Mouse (Mus musculus): ENCODE data around the gene Gm49358. TPM values are rescaled to one million over a fixed set of nuclear protein-coding genes. Genes with fewer than 3 reads are reported as not detected.

Gm49358 gene
- polyA plus RNA-seq, 1 experiment = not detected

DNA sequence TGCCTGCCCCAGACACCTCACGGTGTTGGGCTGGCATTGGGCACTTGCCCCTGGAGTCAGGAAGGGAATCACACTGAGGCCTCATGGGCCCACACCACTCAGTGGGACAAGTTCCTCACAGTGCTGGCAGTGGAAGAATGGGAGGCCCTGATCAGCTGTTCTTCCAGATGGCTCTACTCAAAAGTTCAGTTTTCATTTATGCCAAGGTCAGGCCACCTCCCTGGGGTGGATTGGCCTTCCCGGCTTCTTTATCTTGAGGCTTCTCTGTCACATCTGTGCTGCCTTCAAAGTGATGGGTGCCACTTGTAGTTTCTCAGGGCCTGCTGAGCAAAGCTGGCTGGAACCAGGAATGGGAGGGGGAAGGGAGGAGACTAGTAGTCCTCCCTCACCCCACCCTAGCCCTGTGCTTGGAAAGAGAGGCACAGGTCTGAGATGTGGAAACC, 29.8 kb downstream of the Gm49358 start:
- 68% methylated on average over 2 of the region's 2 CpGs for WGBS
- Histone ChIP-seq H3K27ac (ENCODE audit: insufficient read depth, low read depth, low read length) (no peak overlapping the region), H3K4me3 (ENCODE audit: low read depth, low read length) (no peak overlapping the region), H3K36me3 (ENCODE audit: control insufficient read depth, insufficient read depth, low read length) (no peaks in the 10 kb centered on the region), H3K4me1 (ENCODE audit: control insufficient read depth, insufficient read depth, insufficient read length, low read length) (no peaks in the 10 kb centered on the region), H3K27me3 (ENCODE audit: control insufficient read depth, insufficient read depth, low read length) (no peaks in the 10 kb centered on the region)
- TF ChIP-seq POLR2A (IDR thresholded peaks at IDR 0.05; ENCODE audit: low read depth, low read length) = no peak
- TF ChIP-seq CTCF (IDR thresholded peaks at IDR 0.05; ENCODE audit: extremely low read depth, insufficient read length, insufficient replicate concordance, low read depth, low read length) = no peak

DNA sequence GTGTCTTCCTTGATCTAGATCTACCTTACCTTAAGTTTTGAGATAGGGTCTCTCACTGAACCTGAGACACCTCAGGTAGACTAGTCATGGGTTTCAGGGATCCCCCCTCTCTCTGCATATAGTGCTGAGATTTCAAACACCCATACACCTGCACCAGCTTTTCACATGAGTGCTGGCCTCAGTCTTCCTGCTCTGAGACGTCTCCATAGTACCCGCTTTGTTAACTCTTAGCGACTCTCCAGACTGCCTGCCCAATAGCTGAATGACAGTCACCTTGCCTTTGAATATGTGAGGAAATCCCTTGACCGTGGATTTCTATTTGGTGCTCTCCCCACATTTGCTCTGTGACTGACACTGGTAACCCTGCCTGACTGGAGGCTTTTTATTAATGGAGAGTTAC, 30.4 kb downstream of the Gm49358 start:
- WGBS = 87% methylated on average over 4 of the region's 4 CpGs
- no peak overlapping the region for H3K4me3 ChIP-seq (ENCODE audit: low read depth, low read length)
- H3K27me3 ChIP-seq (ENCODE audit: control insufficient read depth, insufficient read depth, low read length) = no peaks in the 10 kb centered on the region
- no peaks in the 10 kb centered on the region for H3K4me1 ChIP-seq (ENCODE audit: control insufficient read depth, insufficient read depth, insufficient read length, low read length)
- no peaks in the 10 kb centered on the region for H3K36me3 ChIP-seq (ENCODE audit: control insufficient read depth, insufficient read depth, low read length)
- no peak overlapping the region for H3K27ac ChIP-seq (ENCODE audit: insufficient read depth, low read depth, low read length)
- TF ChIP-seq POLR2A (IDR thresholded peaks at IDR 0.05; ENCODE audit: low read depth, low read length) = no peak
- no peak for TF ChIP-seq CTCF (IDR thresholded peaks at IDR 0.05; ENCODE audit: extremely low read depth, insufficient read length, insufficient replicate concordance, low read depth, low read length)

DNA sequence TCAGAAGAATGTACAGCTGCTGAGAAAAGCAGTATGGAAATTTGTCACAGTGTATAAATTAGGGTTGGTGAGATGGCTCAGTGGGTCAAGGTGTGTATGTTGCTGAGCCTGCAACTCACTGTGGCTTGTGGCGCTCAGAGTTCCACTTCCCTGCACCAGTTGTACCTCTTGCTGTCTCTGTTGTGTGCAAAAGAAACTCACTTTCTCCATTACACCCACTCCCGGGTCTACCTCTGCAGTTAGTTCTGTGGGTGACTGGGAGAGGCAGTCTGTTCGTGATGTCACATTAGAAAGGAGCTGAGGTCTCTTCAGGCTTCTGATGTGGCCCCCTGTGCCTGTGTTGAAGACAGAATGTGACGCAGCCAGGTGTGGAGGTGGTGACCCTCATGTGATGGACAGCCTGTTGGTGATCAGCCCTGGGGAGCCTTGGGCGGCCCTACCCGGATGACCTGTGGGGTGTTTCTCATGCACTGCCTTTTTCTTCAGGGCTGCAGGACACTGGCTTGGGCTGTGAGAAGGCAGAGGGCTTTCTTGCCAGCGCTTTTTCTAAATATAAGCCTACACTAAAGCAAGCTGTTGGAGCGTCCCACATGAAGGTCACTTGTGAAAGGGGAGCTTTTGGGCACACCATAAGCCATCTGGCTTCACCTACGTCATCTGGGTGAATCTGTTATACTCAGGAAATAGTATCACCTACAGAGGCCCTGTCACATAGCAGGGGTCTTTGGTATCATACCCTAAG, 31.2 kb downstream of the Gm49358 start:
- 88% methylated on average over 9 of the region's 9 CpGs for WGBS
- TF ChIP-seq CTCF (IDR thresholded peaks at IDR 0.05; ENCODE audit: extremely low read depth, insufficient read length, insufficient replicate concordance, low read depth, low read length) (no peak), POLR2A (IDR thresholded peaks at IDR 0.05; ENCODE audit: low read depth, low read length) (no peak)
- no peak overlapping the region for H3K27ac ChIP-seq (ENCODE audit: insufficient read depth, low read depth, low read length)
- H3K36me3 ChIP-seq (ENCODE audit: control insufficient read depth, insufficient read depth, low read length) = no peaks in the 10 kb centered on the region
- H3K27me3 ChIP-seq (ENCODE audit: control insufficient read depth, insufficient read depth, low read length) = no peaks in the 10 kb centered on the region
- H3K4me3 ChIP-seq (ENCODE audit: low read depth, low read length) = no peak overlapping the region
- no peaks in the 10 kb centered on the region for H3K4me1 ChIP-seq (ENCODE audit: control insufficient read depth, insufficient read depth, insufficient read length, low read length)

DNA sequence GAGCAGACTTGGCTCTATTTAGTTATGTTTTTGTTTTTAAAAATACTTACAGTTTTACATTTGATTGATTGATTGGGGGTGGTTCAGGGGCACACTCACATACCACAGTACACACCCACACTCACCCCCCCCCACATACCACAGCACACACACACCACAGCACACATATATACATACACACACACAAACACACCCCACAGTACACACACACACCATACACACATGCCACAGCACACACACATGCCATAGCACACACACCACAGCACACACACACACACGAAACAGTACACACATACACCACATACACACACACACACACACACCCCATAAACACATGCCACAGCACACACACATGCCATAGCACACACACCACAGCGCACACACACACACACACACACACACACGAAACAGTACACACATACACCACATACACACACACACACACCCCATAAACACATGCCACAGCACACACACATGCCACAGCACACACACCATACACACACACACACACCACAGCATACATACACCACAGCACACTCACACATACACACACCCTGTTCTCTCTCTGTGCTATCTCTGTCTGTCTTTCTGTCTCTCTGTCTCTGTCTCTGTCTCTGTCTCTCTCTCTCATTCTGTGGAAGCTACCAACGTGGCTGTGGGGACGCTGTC, 32.4 kb downstream of the Gm49358 start:
- Histone ChIP-seq H3K4me3 (ENCODE audit: low read depth, low read length) (no peak overlapping the region), H3K27me3 (ENCODE audit: control insufficient read depth, insufficient read depth, low read length) (no peaks in the 10 kb centered on the region), H3K27ac (ENCODE audit: insufficient read depth, low read depth, low read length) (no peak overlapping the region), H3K4me1 (ENCODE audit: control insufficient read depth, insufficient read depth, insufficient read length, low read length) (no peaks in the 10 kb centered on the region), H3K36me3 (ENCODE audit: control insufficient read depth, insufficient read depth, low read length) (no peaks in the 10 kb centered on the region)
- 91% methylated on average over 5 of the region's 5 CpGs for WGBS
- TF ChIP-seq POLR2A (IDR thresholded peaks at IDR 0.05; ENCODE audit: low read depth, low read length) (no peak), CTCF (IDR thresholded peaks at IDR 0.05; ENCODE audit: extremely low read depth, insufficient read length, insufficient replicate concordance, low read depth, low read length) (no peak)

DNA sequence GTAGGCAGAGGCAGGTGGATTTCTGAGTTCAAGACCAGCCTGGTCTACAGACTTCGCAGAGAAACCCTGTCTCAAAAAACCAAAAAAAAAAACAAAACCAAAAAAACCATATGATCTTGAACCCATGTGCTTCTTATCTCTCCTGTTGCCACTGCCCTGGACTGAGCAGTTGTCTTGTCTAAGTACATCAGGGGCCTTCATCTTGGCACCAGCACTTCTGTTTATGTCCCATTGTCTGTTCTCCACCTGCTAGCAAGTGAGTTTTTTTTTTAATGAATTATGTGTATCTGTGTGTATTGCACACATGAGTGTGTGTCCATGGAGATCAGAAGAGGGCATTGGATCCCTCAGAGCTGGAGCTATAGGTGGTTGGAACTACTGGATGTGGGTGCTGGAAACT, 43.6 kb downstream of the Gm49358 start:
- H3K36me3 ChIP-seq (ENCODE audit: control insufficient read depth, insufficient read depth, low read length) = no peaks in the 10 kb centered on the region
- WGBS = 94% methylated on average over 1 of the region's 1 CpGs
- H3K27me3 ChIP-seq (ENCODE audit: control insufficient read depth, insufficient read depth, low read length) = no peaks in the 10 kb centered on the region
- no peak overlapping the region for H3K27ac ChIP-seq (ENCODE audit: insufficient read depth, low read depth, low read length)
- TF ChIP-seq POLR2A (IDR thresholded peaks at IDR 0.05; ENCODE audit: low read depth, low read length) (no peak), CTCF (IDR thresholded peaks at IDR 0.05; ENCODE audit: extremely low read depth, insufficient read length, insufficient replicate concordance, low read depth, low read length) (no peak)
- H3K4me3 ChIP-seq (ENCODE audit: low read depth, low read length) = no peak overlapping the region
- H3K4me1 ChIP-seq (ENCODE audit: control insufficient read depth, insufficient read depth, insufficient read length, low read length) = no peaks in the 10 kb centered on the region

DNA sequence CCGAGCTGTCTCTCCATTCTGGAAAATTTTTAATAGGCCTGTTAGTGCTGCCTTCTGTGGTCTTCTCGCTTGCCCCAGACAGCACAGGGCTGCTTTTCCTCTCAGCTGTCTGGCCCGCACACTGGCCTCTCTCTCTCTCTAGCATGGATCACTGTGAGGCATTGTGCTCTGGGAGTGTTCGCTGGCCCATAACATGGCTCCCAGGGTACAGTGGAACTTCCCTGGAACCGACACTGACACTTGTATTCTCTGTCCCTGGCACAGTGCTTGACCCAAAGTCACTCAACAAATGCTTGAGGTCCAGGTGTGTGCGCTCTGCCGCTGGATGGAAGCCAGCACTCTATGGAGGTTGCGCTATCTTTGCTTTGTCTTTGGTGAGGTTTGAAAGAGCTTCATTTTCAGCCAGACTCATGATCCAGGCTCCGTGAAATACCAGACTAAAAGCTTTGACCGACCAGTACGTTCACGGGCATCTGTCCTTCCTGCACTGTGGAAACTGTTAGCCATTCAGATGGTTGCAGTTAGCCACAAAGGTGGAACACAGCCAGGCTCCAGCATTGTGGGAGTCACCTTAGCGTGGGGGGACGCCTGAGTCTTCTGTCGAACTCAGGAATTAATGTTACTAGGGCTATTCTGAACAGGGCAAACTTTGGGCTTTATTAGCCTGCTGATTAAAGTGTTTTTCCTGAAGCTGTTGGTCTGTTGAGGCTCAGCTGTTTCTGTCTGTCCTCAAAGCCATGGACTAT, 44.4 kb downstream of the Gm49358 start:
- no peak overlapping the region for H3K4me3 ChIP-seq (ENCODE audit: low read depth, low read length)
- TF ChIP-seq POLR2A (IDR thresholded peaks at IDR 0.05; ENCODE audit: low read depth, low read length) = no peak
- TF ChIP-seq CTCF (IDR thresholded peaks at IDR 0.05; ENCODE audit: extremely low read depth, insufficient read length, insufficient replicate concordance, low read depth, low read length) = no peak
- WGBS = 87% methylated on average over 15 of the region's 15 CpGs

DNA sequence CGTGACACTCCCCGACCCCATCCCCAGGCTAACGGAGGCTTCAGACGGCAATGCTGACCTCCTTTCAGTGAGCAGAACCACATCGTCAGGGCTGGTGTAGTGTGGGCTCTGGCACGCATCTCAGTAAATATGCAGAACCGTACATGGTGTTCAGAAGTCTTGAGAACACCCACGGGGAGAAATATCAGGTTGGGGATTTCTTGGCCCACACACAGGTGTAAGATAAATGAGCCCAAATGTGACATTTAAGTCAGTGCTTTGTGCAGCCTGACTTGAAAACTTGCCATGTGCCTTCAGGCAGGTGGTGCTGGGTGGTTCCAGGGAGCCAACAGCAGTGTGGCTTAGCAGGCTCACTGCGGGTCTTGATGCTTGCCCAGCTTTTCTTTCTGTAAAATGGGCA, 46.2 kb downstream of the Gm49358 start:
- TF ChIP-seq POLR2A (IDR thresholded peaks at IDR 0.05; ENCODE audit: low read depth, low read length) = no peak
- no peaks in the 10 kb centered on the region for H3K36me3 ChIP-seq (ENCODE audit: control insufficient read depth, insufficient read depth, low read length)
- H3K4me3 ChIP-seq (ENCODE audit: low read depth, low read length) = no peak overlapping the region
- no peaks in the 10 kb centered on the region for H3K27me3 ChIP-seq (ENCODE audit: control insufficient read depth, insufficient read depth, low read length)
- H3K27ac ChIP-seq (ENCODE audit: insufficient read depth, low read depth, low read length) = no peak overlapping the region
- H3K4me1 ChIP-seq (ENCODE audit: control insufficient read depth, insufficient read depth, insufficient read length, low read length) = no peaks in the 10 kb centered on the region; the same call in 1 of the 2 replicates
- 87% methylated on average over 9 of the region's 9 CpGs for WGBS

More for the DNA sequence above, 44.4 kb downstream of the Gm49358 start:
- Histone ChIP-seq H3K4me1 (ENCODE audit: control insufficient read depth, insufficient read depth, insufficient read length, low read length) (no peaks in the 10 kb centered on the region), H3K36me3 (ENCODE audit: control insufficient read depth, insufficient read depth, low read length) (no peaks in the 10 kb centered on the region), H3K27ac (ENCODE audit: insufficient read depth, low read depth, low read length) (no peak overlapping the region), H3K27me3 (ENCODE audit: control insufficient read depth, insufficient read depth, low read length) (no peaks in the 10 kb centered on the region)
